14 mouse cellular contexts compared by ENCODE assay signal in the genomic region with DNA sequence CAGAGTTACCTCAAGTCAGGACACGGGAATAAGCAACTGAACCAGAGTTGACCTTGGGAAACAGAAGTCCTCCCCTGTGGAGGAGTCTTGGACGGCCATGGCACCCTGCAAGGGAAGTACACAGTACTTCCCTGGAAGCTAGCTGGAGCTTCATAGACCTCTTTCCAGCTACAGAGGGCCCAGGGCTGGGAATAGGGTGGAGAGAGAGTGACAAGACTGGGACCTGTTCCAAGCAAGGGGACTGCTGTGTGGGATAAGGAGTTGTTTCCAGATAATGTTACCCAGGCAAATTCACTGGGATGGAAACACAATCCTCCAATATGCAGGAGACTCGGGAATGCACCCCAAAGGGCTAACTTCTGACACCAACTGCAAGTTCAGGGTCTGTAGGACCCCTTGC.
"Had no signal": no experiment of that assay in that cellular context is flagged by ENCODE, and none has a peak within 500 bp of the region (broad histone marks: within the 10 kb centered on the region; RNA-seq: fewer than 3 reads in every experiment).

No protein-coding gene starts in this region.

- DNase-seq: kidney, postnatal 10 days; left cerebral cortex, postnatal 4 days; lung, embryonic 14.5 days; lung, postnatal 10 days; lung, postnatal 4 days; right cerebral cortex, postnatal 14 days; thymus, adult 2 months; thymus, postnatal 25 days had no signal

- H3K9ac ChIP-seq: limb, embryonic 15.5 days; liver, embryonic 12.5 days; lung, embryonic 14.5 days; neural tube, embryonic 13.5 days; stomach, embryonic 15.5 days had no signal

- ATAC-seq: liver, embryonic 12.5 days; midbrain, embryonic 16.5 days had no signal

- H3K4me2 ChIP-seq: limb, embryonic 15.5 days; liver, embryonic 12.5 days; lung, embryonic 14.5 days; neural tube, embryonic 13.5 days; stomach, embryonic 15.5 days had no signal

- H3K27me3 ChIP-seq: limb, embryonic 15.5 days; liver, embryonic 12.5 days; neural tube, embryonic 13.5 days; stomach, embryonic 15.5 days had no signal

- H3K4me3 ChIP-seq: limb, embryonic 15.5 days; liver, embryonic 12.5 days; midbrain, embryonic 10.5 days; neural tube, embryonic 13.5 days; stomach, embryonic 15.5 days had no signal

- H3K9me3 ChIP-seq: limb, embryonic 15.5 days; liver, embryonic 12.5 days; midbrain, embryonic 10.5 days; neural tube, embryonic 13.5 days; stomach, embryonic 15.5 days had no signal

- H3K4me1 ChIP-seq: limb, embryonic 15.5 days; liver, embryonic 12.5 days; midbrain, embryonic 10.5 days; neural tube, embryonic 13.5 days; stomach, embryonic 15.5 days had no signal

- H3K36me3 ChIP-seq: limb, embryonic 15.5 days; liver, embryonic 12.5 days; midbrain, embryonic 10.5 days; neural tube, embryonic 13.5 days; stomach, embryonic 15.5 days had no signal

- H3K27ac ChIP-seq: limb, embryonic 15.5 days; liver, embryonic 12.5 days; midbrain, embryonic 10.5 days; neural tube, embryonic 13.5 days; stomach, embryonic 15.5 days had no signal
